Mouse (Mus musculus): ENCODE measurements at regions not wholly inside any gene's neighbourhood (a gene's known extent, or its start where the extent isn't known, plus 50 kb on each side); places are given as distances from the start of the nearest gene placed in this dataset.

GRCm38 (mm10) chr19:56102454-56103080, 184.4 kb upstream of the Habp2 start:
- DNase-seq (ENCODE audit: low spot score in 2 of 2) = no peak

DNA sequence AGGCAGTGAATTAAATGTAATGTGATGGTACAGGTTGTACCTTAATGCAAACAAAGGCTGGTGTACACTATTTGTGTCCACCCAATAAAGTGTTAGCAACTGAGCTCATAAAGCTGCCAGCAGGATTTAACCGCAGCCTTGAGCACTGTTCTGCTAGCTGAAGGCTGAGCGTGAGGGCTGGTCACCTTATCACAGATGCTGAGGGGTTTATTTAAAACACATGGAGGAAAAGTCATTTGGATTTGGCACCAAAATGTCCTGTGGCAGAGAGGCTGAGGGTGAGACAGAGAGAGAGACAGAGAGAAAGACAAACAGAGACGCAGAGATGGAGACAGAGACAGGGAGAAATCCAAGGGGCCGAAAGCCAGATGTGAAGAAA, 181.9 kb upstream of the Habp2 start:
- no peak for DNase-seq (ENCODE audit: low spot score in 2 of 2)

- DNase-seq (ENCODE audit: low spot score in 2 of 2) = peak in 1 of 2 experiments; percentile 2
Observed at GRCm38 (mm10) chr19:56105452-56106091, 181.4 kb upstream of the Habp2 start.

DNA sequence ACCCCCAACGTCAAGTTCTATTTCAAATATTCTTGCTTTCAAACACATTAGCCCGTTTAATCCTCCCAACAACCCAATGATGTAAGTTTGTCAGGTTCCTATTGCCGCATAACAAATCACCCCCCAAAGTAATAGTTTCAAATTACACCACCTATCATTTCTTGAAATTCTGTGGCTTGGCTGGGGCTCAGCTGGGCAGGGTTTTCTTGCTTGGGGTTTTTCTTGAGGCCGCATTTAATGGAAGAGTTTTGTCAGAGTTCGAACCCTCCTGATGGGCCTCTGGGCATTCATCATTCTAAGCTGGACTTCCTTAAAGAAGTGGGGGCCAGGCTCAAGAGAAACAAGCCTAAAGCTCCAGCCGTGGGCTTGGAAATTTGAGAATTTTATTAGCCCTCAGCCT, 178.1 kb upstream of the Habp2 start:
- DNase-seq (ENCODE audit: low spot score in 2 of 2) = no peak

DNA sequence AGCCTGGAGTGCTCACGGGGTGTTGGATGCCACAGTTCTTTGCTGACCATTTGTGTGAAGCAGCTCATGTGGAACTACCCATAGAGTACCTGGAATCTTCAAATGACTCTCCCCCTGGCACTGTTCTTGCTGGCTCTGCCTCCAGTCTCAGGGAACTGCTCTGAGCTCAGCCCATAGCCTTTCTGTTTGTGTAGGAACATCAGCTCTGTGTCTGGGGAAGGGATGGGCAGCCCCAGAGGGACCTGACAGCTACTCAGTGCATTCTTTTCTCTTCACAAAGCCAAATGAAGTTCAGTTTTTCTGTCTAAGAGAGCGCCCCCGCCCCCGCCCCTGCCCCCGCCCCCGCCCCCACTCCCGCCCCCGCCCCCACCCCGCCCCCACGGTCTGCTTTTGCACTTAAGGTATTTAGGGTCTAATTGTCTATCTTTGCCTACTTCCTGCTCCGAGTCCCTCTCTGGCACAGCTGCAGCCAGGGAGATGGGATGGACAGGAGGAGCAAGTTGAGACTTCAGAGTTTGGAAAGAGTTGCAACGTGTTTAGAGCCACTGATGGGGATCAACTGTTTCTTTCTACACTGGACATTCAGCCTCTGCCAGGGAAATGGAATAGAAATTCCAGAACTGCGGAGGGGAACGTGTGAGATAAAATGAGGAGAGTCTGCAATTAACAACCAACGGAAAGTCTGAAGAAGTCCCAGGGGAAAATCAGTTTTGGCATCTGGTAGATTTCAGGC, 171.2 kb upstream of the Habp2 start:
- no peak for DNase-seq (ENCODE audit: low spot score in 2 of 2)

- no peak for DNase-seq (ENCODE audit: low spot score in 2 of 2)
Observed at GRCm38 (mm10) chr19:56116285-56116680, 170.7 kb upstream of the Habp2 start.

GRCm38 (mm10) chr19:56120723-56121122, 166.2 kb upstream of the Habp2 start:
- DNase-seq (ENCODE audit: low spot score in 2 of 2) = no peak

DNA sequence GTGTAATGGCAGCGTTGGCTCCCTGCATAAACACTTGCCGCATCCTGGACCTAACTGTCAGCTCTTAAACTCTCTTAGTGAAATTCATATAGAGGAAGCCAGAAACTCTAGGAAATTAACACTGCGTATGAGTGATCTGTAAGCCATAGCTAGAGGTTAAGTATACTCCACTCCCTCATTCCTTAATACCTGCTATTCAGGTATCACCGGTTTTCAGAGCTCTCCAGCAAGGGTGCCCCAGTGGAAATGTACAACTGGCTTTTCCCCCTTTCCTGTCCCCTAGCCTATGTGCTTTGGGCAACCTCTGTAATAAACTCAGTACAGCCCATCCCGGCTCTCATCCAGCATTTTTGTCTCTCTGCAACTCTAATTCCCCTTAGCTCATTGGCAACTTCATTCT, 164.8 kb upstream of the Habp2 start:
- DNase-seq (ENCODE audit: low spot score in 2 of 2) = no peak

GRCm38 (mm10) chr19:56131556-56131955, 155.4 kb upstream of the Habp2 start:
- DNase-seq (ENCODE audit: low spot score in 2 of 2) = peak; percentile 39 to 75

DNA sequence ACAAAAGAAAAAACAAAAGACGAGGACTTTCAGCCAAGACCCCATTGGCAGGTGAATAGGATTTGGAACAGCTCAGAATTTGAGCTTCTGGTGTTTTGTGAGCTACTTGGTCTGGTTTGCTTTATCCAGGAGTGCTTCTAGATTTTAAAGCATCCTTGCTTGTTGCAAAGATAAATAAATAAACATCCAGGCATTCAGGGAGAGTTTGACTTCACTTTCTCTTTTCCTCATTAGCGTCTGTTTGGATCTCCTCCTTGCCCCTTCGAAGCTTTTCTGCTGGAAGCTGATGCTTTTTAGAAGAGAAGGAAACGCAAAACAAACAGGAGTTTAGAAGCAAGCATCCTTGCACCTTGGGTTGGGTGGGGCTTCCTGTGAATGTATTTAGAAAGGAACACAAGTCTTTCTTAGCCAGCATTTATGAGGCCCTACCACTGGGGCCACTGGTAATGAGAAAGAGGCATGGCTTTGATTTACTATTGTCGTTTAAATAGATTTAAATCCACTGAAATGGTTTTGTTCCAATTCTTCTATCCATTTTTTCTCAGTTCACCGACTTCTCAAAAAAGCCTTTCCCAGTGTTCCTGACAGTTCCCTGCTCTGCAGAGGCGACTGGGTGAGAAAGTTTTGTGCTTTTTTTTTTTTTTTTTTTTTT, 153.9 kb upstream of the Habp2 start:
- no peak for DNase-seq (ENCODE audit: low spot score in 2 of 2)

DNA sequence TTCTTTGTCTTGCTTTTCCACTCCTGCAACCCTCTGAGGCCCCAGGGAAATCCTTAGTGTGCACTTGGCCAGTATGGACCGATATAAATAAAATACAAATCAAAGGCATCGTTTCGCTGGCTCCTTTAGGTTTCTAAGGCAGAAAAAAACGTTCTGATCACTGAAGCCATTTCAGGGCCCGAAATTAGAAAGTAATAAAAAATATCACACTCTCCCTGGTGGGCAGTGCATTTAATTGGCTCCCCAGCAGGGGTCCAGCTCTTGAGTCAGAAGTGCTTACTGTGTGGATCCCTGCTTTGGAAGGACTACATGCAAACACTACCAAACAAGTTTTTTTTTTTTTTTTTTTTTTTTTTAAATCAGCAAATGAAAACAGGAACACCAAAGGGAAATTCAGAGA, 153.4 kb upstream of the Habp2 start:
- DNase-seq (ENCODE audit: low spot score in 2 of 2) = no peak

- peak; percentile 71 to 80 for DNase-seq (ENCODE audit: low spot score in 2 of 2)
Observed at GRCm38 (mm10) chr19:56134081-56134818, 152.7 kb upstream of the Habp2 start.

- DNase-seq (ENCODE audit: low spot score in 2 of 2) = no peak
Observed at GRCm38 (mm10) chr19:56135306-56135928, 151.5 kb upstream of the Habp2 start.

DNA sequence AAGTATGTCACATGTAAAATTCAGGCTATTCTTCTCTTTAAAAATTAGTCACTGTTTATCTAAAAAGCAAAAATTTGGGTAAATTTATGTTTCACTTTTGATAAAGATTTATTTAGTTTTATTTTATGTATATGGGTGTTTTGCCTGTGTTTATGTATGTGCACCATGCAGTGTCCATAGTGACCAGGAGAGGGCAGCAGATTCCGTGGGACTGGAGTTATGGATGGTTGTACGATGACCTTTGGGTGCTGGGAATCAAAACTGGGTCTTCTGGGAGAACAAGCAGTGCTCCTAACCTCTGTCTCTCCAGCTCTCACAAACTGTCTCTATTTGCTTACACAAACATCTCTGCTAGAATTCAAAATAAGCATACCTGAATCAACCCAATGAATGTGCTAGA, 146.4 kb upstream of the Habp2 start:
- DNase-seq (ENCODE audit: low spot score in 2 of 2) = no peak

GRCm38 (mm10) chr19:56144221-56144620, 142.7 kb upstream of the Habp2 start:
- no peak for DNase-seq (ENCODE audit: low spot score in 2 of 2)

- no peak for DNase-seq (ENCODE audit: low spot score in 2 of 2)
Observed at GRCm38 (mm10) chr19:56157120-56157519, 129.8 kb upstream of the Habp2 start.

- DNase-seq (ENCODE audit: low spot score in 2 of 2) = no peak
Observed at GRCm38 (mm10) chr19:56162156-56162555, 124.8 kb upstream of the Habp2 start.

GRCm38 (mm10) chr19:56169133-56169997, 117.6 kb upstream of the Habp2 start:
- no peak for DNase-seq (ENCODE audit: low spot score in 2 of 2)

- DNase-seq (ENCODE audit: low spot score in 2 of 2) = no peak
Observed at GRCm38 (mm10) chr19:56169998-56170274, 117.0 kb upstream of the Habp2 start.

DNA sequence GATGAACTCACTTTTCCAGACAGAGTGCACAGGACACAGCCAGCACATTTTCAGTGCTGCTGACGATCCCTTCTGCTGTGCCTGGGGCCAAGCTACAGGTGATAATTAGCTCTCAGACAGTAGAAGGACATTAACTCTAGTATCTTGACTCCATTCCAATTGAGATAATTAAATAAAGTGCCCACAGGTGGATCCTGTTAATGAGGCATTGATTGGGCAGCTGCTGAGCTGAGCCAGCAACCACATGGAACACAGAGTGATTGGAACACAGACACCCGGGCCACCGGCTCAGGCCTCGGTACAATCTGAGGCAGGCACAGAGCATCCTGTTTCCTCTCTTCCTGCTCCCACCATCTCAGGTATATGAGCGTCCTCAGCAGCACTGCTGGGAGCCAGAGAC, 114.5 kb upstream of the Habp2 start:
- DNase-seq (ENCODE audit: low spot score in 2 of 2) = no peak
